Mouse (Mus musculus): ENCODE measurements around the gene Gm11111. TPM values are rescaled to one million over a fixed set of nuclear protein-coding genes. Genes with fewer than 3 reads are reported as not detected.
"Not testable (repeated sequence)": the region's sequence is repeated elsewhere in the genome, so short reads cannot be mapped to it uniquely, and the experiment has no call there.

Gene Gm11111
- polyA plus RNA-seq, 1 experiment from 2014 or later = not detected

GRCm38 (mm10) chr5:98563801-98564200 is 11.3 kb downstream of the Gm11111 start:
- H3K27me3 ChIP-seq = no peaks in the 10 kb centered on the region
- no peak overlapping the region for H3K4me3 ChIP-seq (replicated peaks)
- no peaks in the 10 kb centered on the region for H3K36me3 ChIP-seq
- WGBS (ENCODE audit: insufficient replicate concordance) = 60% methylated on average over 9 of the region's 9 CpGs
- H3K9ac ChIP-seq = no peak overlapping the region
- ATAC-seq (ENCODE audit: low read depth) = no peak
- no peak for DNase-seq
- no peak overlapping the region for H3K4me2 ChIP-seq
- no peaks in the 10 kb centered on the region for H3K9me3 ChIP-seq (replicated peaks)
- H3K27ac ChIP-seq = no peak overlapping the region
- H3K4me1 ChIP-seq (replicated peaks) = no peaks in the 10 kb centered on the region; the same call in 1 of the 2 replicates

- Histone ChIP-seq H3K27ac (no peak overlapping the region), H3K9me3 (replicated peaks) (no peaks in the 10 kb centered on the region), H3K9ac (no peak overlapping the region), H3K4me1 (replicated peaks) (no peaks in the 10 kb centered on the region; the same call in 1 of the 2 replicates), H3K4me2 (no peak overlapping the region), H3K27me3 (no peaks in the 10 kb centered on the region), H3K4me3 (replicated peaks) (no peak overlapping the region), H3K36me3 (no peaks in the 10 kb centered on the region)
- ATAC-seq (ENCODE audit: low read depth) (no peak), DNase-seq (no peak)
- WGBS (ENCODE audit: insufficient replicate concordance) = 57% methylated on average over 6 of the region's 6 CpGs
These were observed 14.1 kb downstream of the Gm11111 start for GRCm38 (mm10) chr5:98566461-98567193.

GRCm38 (mm10) chr5:98568481-98568880 is 16.0 kb downstream of the Gm11111 start:
- Histone ChIP-seq H3K9me3 (replicated peaks) (no peaks in the 10 kb centered on the region), H3K4me1 (replicated peaks) (no peaks in the 10 kb centered on the region; the same call in 1 of the 2 replicates), H3K4me3 (replicated peaks) (no peak overlapping the region), H3K4me2 (no peak overlapping the region), H3K9ac (no peak overlapping the region), H3K36me3 (no peaks in the 10 kb centered on the region), H3K27me3 (no peaks in the 10 kb centered on the region), H3K27ac (no peak overlapping the region)
- WGBS (ENCODE audit: insufficient replicate concordance) = 57% methylated on average over 4 of the region's 4 CpGs
- ATAC-seq (ENCODE audit: low read depth) (no peak), DNase-seq (no peak)

GRCm38 (mm10) chr5:98569029-98569513 is 16.6 kb downstream of the Gm11111 start:
- H3K9ac ChIP-seq = no peak overlapping the region
- no peaks in the 10 kb centered on the region for H3K27me3 ChIP-seq
- no peaks in the 10 kb centered on the region; the same call in 1 of the 2 replicates for H3K4me1 ChIP-seq (replicated peaks)
- DNase-seq = no peak
- H3K27ac ChIP-seq = no peak overlapping the region
- no peaks in the 10 kb centered on the region for H3K9me3 ChIP-seq (replicated peaks)
- H3K4me2 ChIP-seq = no peak overlapping the region
- H3K4me3 ChIP-seq (replicated peaks) = no peak overlapping the region
- ATAC-seq (ENCODE audit: low read depth) = no peak
- 27% methylated on average over 3 of the region's 3 CpGs for WGBS (ENCODE audit: insufficient replicate concordance)
- H3K36me3 ChIP-seq = no peaks in the 10 kb centered on the region

GRCm38 (mm10) chr5:98572392-98572791 is 19.9 kb downstream of the Gm11111 start:
- Histone ChIP-seq H3K4me1 (replicated peaks) (no peaks in the 10 kb centered on the region; the same call in 1 of the 2 replicates), H3K36me3 (no peaks in the 10 kb centered on the region), H3K4me3 (replicated peaks) (no peak overlapping the region), H3K9me3 (replicated peaks) (no peaks in the 10 kb centered on the region), H3K27ac (no peak overlapping the region), H3K4me2 (no peak overlapping the region), H3K9ac (no peak overlapping the region), H3K27me3 (no peaks in the 10 kb centered on the region)
- ATAC-seq (ENCODE audit: low read depth) = no peak
- WGBS (ENCODE audit: insufficient replicate concordance) = 53% methylated on average over 4 of the region's 4 CpGs
- no peak for DNase-seq

GRCm38 (mm10) chr5:98574711-98575470 is 22.4 kb downstream of the Gm11111 start:
- Histone ChIP-seq H3K9ac (no peak overlapping the region), H3K4me3 (replicated peaks) (no peak overlapping the region), H3K9me3 (replicated peaks) (no peaks in the 10 kb centered on the region), H3K27me3 (no peaks in the 10 kb centered on the region), H3K4me1 (replicated peaks) (no peaks in the 10 kb centered on the region), H3K4me2 (no peak overlapping the region), H3K27ac (no peak overlapping the region), H3K36me3 (no peaks in the 10 kb centered on the region)
- no peak for ATAC-seq (ENCODE audit: low read depth)
- DNase-seq = no peak
- 69% methylated on average over 12 of the region's 12 CpGs for WGBS (ENCODE audit: insufficient replicate concordance)

GRCm38 (mm10) chr5:98575471-98575834 is 23.0 kb downstream of the Gm11111 start:
- no peaks in the 10 kb centered on the region for H3K36me3 ChIP-seq
- H3K9me3 ChIP-seq (replicated peaks) = no peaks in the 10 kb centered on the region
- H3K27me3 ChIP-seq = no peaks in the 10 kb centered on the region
- WGBS (ENCODE audit: insufficient replicate concordance) = 66% methylated on average over 4 of the region's 4 CpGs
- no peaks in the 10 kb centered on the region for H3K4me1 ChIP-seq (replicated peaks)
- no peak overlapping the region for H3K4me3 ChIP-seq (replicated peaks)
- no peak overlapping the region for H3K4me2 ChIP-seq
- no peak for DNase-seq
- H3K27ac ChIP-seq = no peak overlapping the region
- no peak for ATAC-seq (ENCODE audit: low read depth)
- H3K9ac ChIP-seq = no peak overlapping the region

GRCm38 (mm10) chr5:98576538-98576937 is 24.0 kb downstream of the Gm11111 start:
- not testable (repeated sequence) for H3K9me3 ChIP-seq (replicated peaks); H3K27ac ChIP-seq; H3K36me3 ChIP-seq; H3K4me1 ChIP-seq (replicated peaks); H3K27me3 ChIP-seq; H3K9ac ChIP-seq; H3K4me3 ChIP-seq (replicated peaks); ATAC-seq (ENCODE audit: low read depth); DNase-seq; H3K4me2 ChIP-seq
- WGBS (ENCODE audit: insufficient replicate concordance) = 61% methylated on average over 6 of the region's 6 CpGs

- no peaks in the 10 kb centered on the region for H3K36me3 ChIP-seq
- no peaks in the 10 kb centered on the region for H3K27me3 ChIP-seq
- no peak overlapping the region for H3K4me2 ChIP-seq
- no peak overlapping the region for H3K27ac ChIP-seq
- no peaks in the 10 kb centered on the region for H3K4me1 ChIP-seq (replicated peaks)
- H3K4me3 ChIP-seq (replicated peaks) = no peak overlapping the region
- H3K9me3 ChIP-seq (replicated peaks) = no peaks in the 10 kb centered on the region
- H3K9ac ChIP-seq = no peak overlapping the region
- DNase-seq (no peak), ATAC-seq (ENCODE audit: low read depth) (no peak)
- WGBS (ENCODE audit: insufficient replicate concordance) = 26% methylated on average over 2 of the region's 2 CpGs
These were observed 25.9 kb downstream of the Gm11111 start for GRCm38 (mm10) chr5:98578398-98578797.

GRCm38 (mm10) chr5:98580811-98581210 is 28.3 kb downstream of the Gm11111 start:
- 54% methylated on average over 5 of the region's 5 CpGs for WGBS (ENCODE audit: insufficient replicate concordance)
- H3K36me3 ChIP-seq = no peaks in the 10 kb centered on the region
- ATAC-seq (ENCODE audit: low read depth) (no peak), DNase-seq (no peak)
- H3K4me3 ChIP-seq (replicated peaks) = no peak overlapping the region
- no peaks in the 10 kb centered on the region for H3K9me3 ChIP-seq (replicated peaks)
- no peaks in the 10 kb centered on the region for H3K4me1 ChIP-seq (replicated peaks)
- H3K27ac ChIP-seq = no peak overlapping the region
- no peak overlapping the region for H3K9ac ChIP-seq
- no peaks in the 10 kb centered on the region for H3K27me3 ChIP-seq
- no peak overlapping the region for H3K4me2 ChIP-seq

GRCm38 (mm10) chr5:98582051-98582450 is 29.6 kb downstream of the Gm11111 start:
- Histone ChIP-seq H3K4me2 (no peak overlapping the region), H3K4me1 (replicated peaks) (no peaks in the 10 kb centered on the region), H3K4me3 (replicated peaks) (no peak overlapping the region), H3K9me3 (replicated peaks) (no peaks in the 10 kb centered on the region), H3K27me3 (no peaks in the 10 kb centered on the region), H3K27ac (no peak overlapping the region), H3K36me3 (no peaks in the 10 kb centered on the region), H3K9ac (no peak overlapping the region)
- DNase-seq = no peak
- ATAC-seq (ENCODE audit: low read depth) = no peak
- WGBS (ENCODE audit: insufficient replicate concordance) = 66% methylated on average over 3 of the region's 3 CpGs
